Mouse (Mus musculus) forebrain, postnatal 0 days (tissue): ENCODE data around the gene Lrrc25. TPM values are rescaled to one million over a fixed set of nuclear protein-coding genes. Genes with fewer than 3 reads are reported as not detected.
A peak's percentile ranks its signal among the peaks of the same experiment; 100 is the strongest.

Source experiments
- ATAC-seq: fragments of 200-750 bp; cut with Nextera tagmentation; 2 replicates; pipeline ENCODE4 v1.8.0; 2017; ENCODE audit warnings: mild to moderate bottlenecking, moderate library complexity
- DNase-seq: peaks from one replicate; pipeline ENCODE4 v3.0.0-alpha.2; 2015
- H3K27ac ChIP-seq: fragments of 300-500 bp; sonication (generic); 2 replicates; pipeline ENCODE4 v1.5.1; 2014; ENCODE audit warnings: low read depth, mild to moderate bottlenecking, antibody characterized with exemption, low read length, moderate library complexity, mixed read lengths
- H3K27me3 ChIP-seq: fragments of 300-500 bp; sonication (generic); 2 replicates; pipeline ENCODE4 v1.6.1; 2014; ENCODE audit warnings: mild to moderate bottlenecking, low read length, mixed read lengths; ENCODE audit not compliant: insufficient read depth
- H3K36me3 ChIP-seq: fragments of 300-500 bp; sonication (generic); 2 replicates; pipeline ENCODE4 v1.6.1; 2014; ENCODE audit warnings: mild to moderate bottlenecking, moderate library complexity; ENCODE audit not compliant: insufficient read depth
- H3K4me1 ChIP-seq: fragments of 300-500 bp; sonication (generic); 2 replicates; pipeline ENCODE4 v1.6.1; 2014; ENCODE audit warnings: antibody characterized with exemption; ENCODE audit not compliant: insufficient read depth
- H3K4me2 ChIP-seq: fragments of 300-500 bp; sonication (generic); 2 replicates; pipeline ENCODE4 v1.6.1; 2014; ENCODE audit warnings: low read depth, mild to moderate bottlenecking, moderate library complexity
- H3K4me3 ChIP-seq: fragments of 300-500 bp; sonication (generic); 2 replicates; pipeline ENCODE4 v1.5.1; 2014; ENCODE audit warnings: low read depth, low read length, mixed read lengths
- H3K9ac ChIP-seq: fragments of 300-500 bp; sonication (generic); 2 replicates; pipeline ENCODE4 v1.6.1; 2014; ENCODE audit warnings: mild to moderate bottlenecking
- H3K9me3 ChIP-seq: fragments of 300-500 bp; sonication (generic); 2 replicates; pipeline ENCODE4 v1.6.1; 2016; ENCODE audit warnings: low read length
- CTCF ChIP-seq: sonication (generic); IDR thresholded peaks from 2 replicates; pipeline ENCODE4 v1.5.1; 2016; ENCODE audit warnings: antibody characterized with exemption, control low read depth, low read depth
- WGBS: fragments of 180-500 bp; shearing (Covaris S2); extraction: QIAGEN DNeasy Blood & Tissue Kit; methylation state at CpG from one replicate; pipeline ENCODE4 v1.1.7; 2014; 5-methylcytosine and 5-hydroxymethylcytosine counted together
- polyA plus RNA-seq: library from polyadenylated mRNA; unstranded; fragments of >200 nt; fragmentation: Nextera tagmentation; extraction: Ambion mirVana; gene quantifications from 2 replicates; pipeline ENCODE4 v1.2.1, GENCODE M21; 2015
- total RNA-seq: library from RNA; depleted of rRNA; stranded (reverse); fragments of >200 nt; gene quantifications from 2 replicates; pipeline ENCODE4 v1.2.3, GENCODE M21; 2014; rRNA removed

The Lrrc25 gene
- total RNA-seq (1.4 and 2.8 TPM in 2 replicates), polyA plus RNA-seq (1.2 TPM in 2 replicates)

DNA sequence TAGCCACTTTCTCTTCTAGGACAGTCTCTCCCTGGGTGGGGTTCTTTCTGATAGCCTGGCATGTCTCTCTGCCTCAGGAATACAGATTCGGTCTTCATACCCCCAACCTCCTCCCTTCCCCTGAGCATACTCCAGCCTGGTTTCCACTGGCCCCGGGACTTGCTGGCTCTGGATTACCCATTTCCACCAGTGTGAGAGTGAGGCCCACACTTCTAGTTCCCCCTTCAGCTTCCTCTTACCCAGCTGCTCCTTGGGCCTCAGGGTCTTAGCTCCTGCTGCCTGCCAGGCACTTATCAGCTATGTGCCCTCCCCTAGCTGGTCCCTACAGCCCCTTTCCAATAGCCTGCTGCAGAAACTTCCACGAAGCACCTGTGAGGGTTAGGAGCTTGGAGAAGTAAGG is at the start of gene Lrrc25:
Gene Lrrc25, plus strand, starts transcription at position 262 of the 400 bp plus-strand sequence.
- no peak within 1 kb of the TSS for H3K9ac ChIP-seq
- H3K4me1 ChIP-seq: peaks cover 7% of the 10 kb centered on the region; the same call in 1 of the 2 replicates
- H3K27ac ChIP-seq: no peak within 1 kb of the TSS
- no peak for TF ChIP-seq CTCF
- peaks cover 8% of the 10 kb centered on the region; the same call in 1 of the 2 replicates for H3K27me3 ChIP-seq
- DNase-seq (no peak), ATAC-seq (no peak)
- H3K4me3 ChIP-seq: no peak within 1 kb of the TSS
- WGBS: 95% methylated on average over 3 of the region's 3 CpGs
- no peaks in the 10 kb centered on the region for H3K36me3 ChIP-seq
- H3K4me2 ChIP-seq: no peak within 1 kb of the TSS
- H3K9me3 ChIP-seq: no peaks in the 10 kb centered on the region

DNA sequence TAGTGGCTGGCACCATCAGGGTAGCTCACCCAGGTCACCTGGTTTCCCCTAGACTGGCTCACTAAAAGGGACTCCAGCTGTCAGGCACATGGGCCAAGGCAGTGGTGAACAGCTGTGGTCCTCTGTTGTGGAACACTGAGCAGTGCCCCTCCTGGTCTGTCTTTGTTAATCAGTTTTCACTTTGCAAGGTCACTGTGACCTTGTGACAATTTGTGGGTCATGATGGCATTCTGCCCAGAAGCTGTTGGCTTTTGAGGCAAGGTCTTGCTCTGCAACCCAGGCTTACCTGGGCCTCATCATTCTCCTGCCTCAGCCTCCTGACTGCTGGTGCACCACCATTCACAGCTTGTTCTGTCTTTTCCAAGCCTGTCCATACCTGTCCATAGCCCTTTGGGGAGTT is 45.6 kb upstream of the Lrrc25 start:
- H3K9me3 ChIP-seq: no peaks in the 10 kb centered on the region
- no peak overlapping the region for H3K27ac ChIP-seq
- ATAC-seq (no peak), DNase-seq (no peak)
- no peaks in the 10 kb centered on the region for H3K4me1 ChIP-seq
- TF ChIP-seq CTCF: no peak
- no peak overlapping the region for H3K9ac ChIP-seq
- H3K4me3 ChIP-seq: no peak overlapping the region
- no peaks in the 10 kb centered on the region for H3K27me3 ChIP-seq
- H3K36me3 ChIP-seq: peaks cover 10% of the 10 kb centered on the region; the same call in 1 of the 2 replicates
- H3K4me2 ChIP-seq: no peak overlapping the region

DNA sequence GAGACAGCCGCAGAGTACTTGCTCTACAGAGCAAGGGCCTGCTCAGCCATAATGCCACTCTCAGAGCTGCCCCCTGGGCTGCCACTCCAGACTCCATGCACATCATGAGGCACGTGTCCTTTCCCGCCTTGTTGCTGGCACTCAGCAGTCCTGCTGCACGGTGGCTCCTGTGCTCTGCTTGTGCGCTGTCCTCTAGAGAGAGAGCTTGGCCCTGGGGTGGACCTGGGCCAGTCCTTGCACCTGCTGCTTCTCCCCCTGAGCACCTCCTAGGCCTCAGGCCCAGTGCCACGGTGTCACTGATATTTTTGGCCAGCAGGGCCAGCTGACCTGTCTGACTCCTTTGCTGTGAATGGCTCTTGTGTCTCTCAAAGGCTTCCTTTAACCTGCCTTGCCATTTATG is 45.0 kb upstream of the Lrrc25 start:
- H3K36me3 ChIP-seq: peaks cover 10% of the 10 kb centered on the region; the same call in 1 of the 2 replicates
- H3K27ac ChIP-seq: no peak overlapping the region
- ATAC-seq (no peak), DNase-seq (no peak)
- H3K9me3 ChIP-seq: no peaks in the 10 kb centered on the region
- no peak for TF ChIP-seq CTCF
- H3K4me1 ChIP-seq: no peaks in the 10 kb centered on the region
- no peak overlapping the region for H3K4me2 ChIP-seq
- H3K9ac ChIP-seq: no peak overlapping the region
- H3K27me3 ChIP-seq: no peaks in the 10 kb centered on the region
- WGBS: 71% methylated on average over 6 of the region's 6 CpGs
- no peak overlapping the region for H3K4me3 ChIP-seq

DNA sequence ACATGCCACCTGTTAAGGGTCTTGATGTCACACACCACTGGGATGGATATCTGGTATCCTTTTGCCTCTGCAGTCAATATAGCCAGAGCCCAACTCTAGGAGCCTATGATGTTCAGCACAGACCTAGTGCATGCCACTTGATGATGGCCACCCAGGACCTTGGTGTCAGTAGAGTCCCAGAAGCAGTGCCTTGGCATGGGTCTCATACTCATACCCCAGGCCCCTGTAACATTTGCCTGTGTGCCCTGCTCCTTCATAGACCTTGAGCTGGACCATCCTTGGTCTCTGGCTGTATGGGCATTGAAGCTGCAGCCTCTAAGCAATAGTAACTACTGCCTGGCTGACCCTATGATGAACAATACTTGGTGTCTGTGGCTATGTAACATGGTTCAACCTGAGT is 41.7 kb upstream of the Lrrc25 start:
- H3K27ac ChIP-seq: no peak overlapping the region
- H3K4me3 ChIP-seq: no peak overlapping the region
- no peaks in the 10 kb centered on the region for H3K9me3 ChIP-seq
- no peaks in the 10 kb centered on the region for H3K4me1 ChIP-seq
- peaks cover 22% of the 10 kb centered on the region for H3K36me3 ChIP-seq
- no peaks in the 10 kb centered on the region for H3K27me3 ChIP-seq
- no peak for TF ChIP-seq CTCF
- H3K9ac ChIP-seq: no peak overlapping the region
- no peak overlapping the region for H3K4me2 ChIP-seq
- DNase-seq (no peak), ATAC-seq (no peak)

DNA sequence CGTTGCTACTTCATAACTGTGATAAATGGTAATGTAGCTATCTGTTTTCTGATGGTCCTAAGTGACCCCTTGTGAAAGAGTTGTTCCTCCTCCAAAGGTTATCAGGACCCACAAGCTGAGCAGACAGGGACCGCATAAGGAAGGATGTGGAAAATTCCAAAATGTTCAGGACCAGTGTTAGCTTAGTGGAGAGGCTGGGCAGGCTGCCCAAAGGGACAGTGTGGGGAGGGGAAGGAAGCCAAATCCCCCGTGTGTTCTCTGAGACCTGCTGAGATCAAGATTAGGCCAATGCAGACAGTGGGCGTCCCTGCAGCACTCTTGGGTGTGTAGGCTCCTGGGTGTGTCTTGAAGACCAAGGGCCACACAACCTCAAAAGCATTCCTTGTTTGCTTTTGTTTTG is 41.0 kb upstream of the Lrrc25 start:
- H3K4me1 ChIP-seq: no peaks in the 10 kb centered on the region
- no peak overlapping the region for H3K27ac ChIP-seq
- DNase-seq: no peak
- peaks cover 24% of the 10 kb centered on the region for H3K36me3 ChIP-seq
- 78% methylated on average over 4 of the region's 4 CpGs for WGBS
- H3K4me2 ChIP-seq: no peak overlapping the region
- no peaks in the 10 kb centered on the region for H3K9me3 ChIP-seq
- no peak for TF ChIP-seq CTCF
- H3K9ac ChIP-seq: no peak overlapping the region
- H3K4me3 ChIP-seq: no peak overlapping the region
- no peak for ATAC-seq
- H3K27me3 ChIP-seq: no peaks in the 10 kb centered on the region

DNA sequence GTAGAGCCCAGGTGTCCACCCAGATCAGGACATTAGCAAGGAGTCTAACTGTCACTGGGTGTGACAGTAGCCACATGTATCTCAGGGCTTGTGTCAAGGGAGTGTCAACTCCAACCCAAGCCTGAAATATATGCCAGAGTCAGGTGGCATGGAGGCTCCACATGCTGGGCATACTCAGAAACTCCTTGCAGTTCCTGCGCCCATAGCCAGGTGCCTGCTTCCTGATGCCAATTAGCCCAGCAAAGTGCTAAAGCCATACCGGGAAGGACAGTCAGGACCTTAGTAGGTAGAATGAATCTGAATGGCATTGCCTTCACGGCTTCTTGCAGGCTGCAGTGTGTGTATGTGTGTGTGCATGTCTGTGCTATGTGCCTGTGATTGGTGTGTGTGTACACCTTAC is 38.7 kb upstream of the Lrrc25 start:
- Histone ChIP-seq H3K4me3 (no peak overlapping the region), H3K36me3 (peaks cover 46% of the 10 kb centered on the region), H3K9ac (no peak overlapping the region), H3K27ac (no peak overlapping the region), H3K9me3 (no peaks in the 10 kb centered on the region), H3K27me3 (no peaks in the 10 kb centered on the region), H3K4me1 (no peaks in the 10 kb centered on the region), H3K4me2 (no peak overlapping the region)
- 93% methylated on average over 3 of the region's 3 CpGs for WGBS
- DNase-seq (no peak), ATAC-seq (no peak)
- TF ChIP-seq CTCF: no peak

DNA sequence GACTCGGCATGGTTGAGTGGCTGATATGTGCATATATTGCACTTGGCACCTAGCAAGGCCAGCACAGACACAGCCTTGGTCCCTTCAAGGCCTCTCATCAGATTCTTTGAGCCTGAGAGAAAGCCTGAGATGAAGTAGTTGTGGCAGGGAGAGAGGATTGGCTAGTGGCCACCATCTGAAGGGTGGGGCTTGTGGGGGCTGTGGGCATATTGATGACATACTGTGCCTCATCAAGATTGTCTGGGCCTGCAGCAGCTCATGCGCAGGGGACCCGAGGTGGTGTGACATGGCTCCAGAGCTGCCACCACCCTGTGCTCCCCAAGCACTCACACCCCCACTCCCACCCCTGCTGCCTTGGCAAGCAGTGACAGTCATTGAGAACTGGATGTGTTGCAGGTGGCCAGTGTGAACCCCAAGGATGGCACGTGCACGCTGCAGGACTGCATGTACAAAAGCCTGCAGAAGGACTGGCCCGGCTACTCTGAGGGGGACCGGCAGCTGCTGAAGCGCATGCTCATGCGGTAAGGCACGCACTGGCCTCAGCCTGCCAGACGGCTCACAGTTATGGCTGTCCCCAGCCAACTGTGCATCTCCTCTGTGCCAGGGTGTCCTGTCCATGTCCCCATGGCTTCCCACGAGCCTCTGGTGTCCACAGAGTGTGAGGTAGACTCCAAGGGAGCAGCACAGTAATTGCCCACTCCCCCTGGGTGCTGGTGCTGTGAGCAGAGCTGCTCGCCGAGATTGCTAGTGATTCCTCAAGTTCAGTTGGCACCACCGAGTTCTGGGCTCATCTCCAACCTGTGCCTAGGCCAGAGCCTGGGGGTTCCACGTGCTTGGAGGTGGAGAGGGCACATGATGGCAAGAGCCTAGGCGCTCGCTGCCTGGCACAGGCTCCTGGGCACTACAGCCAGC is 32.2 kb upstream of the Lrrc25 start:
- WGBS: 82% methylated on average over 18 of the region's 18 CpGs
- Histone ChIP-seq H3K9me3 (no peaks in the 10 kb centered on the region), H3K9ac (no peak overlapping the region), H3K27ac (no peak overlapping the region), H3K36me3 (peaks cover 76% of the 10 kb centered on the region), H3K4me3 (no peak overlapping the region), H3K27me3 (no peaks in the 10 kb centered on the region), H3K4me2 (no peak overlapping the region), H3K4me1 (no peaks in the 10 kb centered on the region)
- DNase-seq (no peak), ATAC-seq (peak; percentile 21)
- no peak for TF ChIP-seq CTCF
